Mouse (Mus musculus) liver, embryonic 13.5 days (tissue): ENCODE data around the gene Alg6. TPM values are rescaled to one million over a fixed set of nuclear protein-coding genes. Genes with fewer than 3 reads are reported as not detected.

Experiments used
- ATAC-seq: fragments of 200-750 bp; cut with Nextera tagmentation; 2 replicates; pipeline ENCODE4 v1.8.0; 2017; ENCODE audit warnings: low read depth, mild to moderate bottlenecking, moderate number of reproducible peaks, moderate library complexity
- DNase-seq: peaks from one replicate; pipeline ENCODE4 v3.0.0; 2022
- H3K27ac ChIP-seq: fragments of 300-500 bp; sonication (generic); 2 replicates; pipeline ENCODE4 v1.5.1; 2015; ENCODE audit warnings: moderate library complexity, mild to moderate bottlenecking, inconsistent platforms
- H3K27me3 ChIP-seq: fragments of 300-500 bp; sonication (generic); 2 replicates; pipeline ENCODE4 v1.6.1; 2015; ENCODE audit warnings: mild to moderate bottlenecking, inconsistent platforms
- H3K36me3 ChIP-seq: fragments of 300-500 bp; sonication (generic); 2 replicates; pipeline ENCODE4 v1.6.1; 2015; ENCODE audit warnings: mild to moderate bottlenecking, inconsistent platforms
- H3K4me1 ChIP-seq: fragments of 300-500 bp; sonication (generic); replicated peaks from 2 replicates; pipeline ENCODE4 v1.6.1; 2015; ENCODE audit warnings: inconsistent platforms
- H3K4me2 ChIP-seq: fragments of 300-500 bp; sonication (generic); 2 replicates; pipeline ENCODE4 v1.6.1; 2015; ENCODE audit warnings: inconsistent platforms, mild to moderate bottlenecking, moderate library complexity
- H3K4me3 ChIP-seq: fragments of 300-500 bp; sonication (generic); replicated peaks from 2 replicates; pipeline ENCODE4 v1.5.1; 2015; ENCODE audit warnings: mild to moderate bottlenecking, inconsistent platforms
- H3K9ac ChIP-seq: fragments of 300-500 bp; sonication (generic); 2 replicates; pipeline ENCODE4 v1.6.1; 2015; ENCODE audit warnings: mild to moderate bottlenecking, inconsistent platforms
- H3K9me3 ChIP-seq: fragments of 300-500 bp; sonication (generic); replicated peaks from 2 replicates; pipeline ENCODE4 v1.6.1; 2016; ENCODE audit warnings: inconsistent platforms
- WGBS: fragments of 180-500 bp; shearing (Covaris S2); methylation state at CpG from one replicate; pipeline ENCODE4 v1.1.7; 2015; ENCODE audit not compliant: insufficient replicate concordance; 5-methylcytosine and 5-hydroxymethylcytosine counted together
- polyA plus RNA-seq: library from polyadenylated mRNA; unstranded; fragments of >200 nt; fragmentation: Nextera tagmentation; extraction: Ambion mirVana; gene quantifications from 2 replicates; pipeline ENCODE4 v1.2.1, GENCODE M21; 2015

Gene Alg6
- polyA plus RNA-seq, 1 experiment from 2014 or later = 14.5 TPM

GRCm38 (mm10) chr4:99739836-99740235 lies 24.4 kb downstream of the Alg6 start:
- Histone ChIP-seq H3K36me3 (0 out of 2 replicates have a peak, but pooled peaks cover 4% of the 10 kb centered on the region), H3K9ac (no peak overlapping the region), H3K4me2 (no peak overlapping the region), H3K27me3 (no peaks in the 10 kb centered on the region), H3K27ac (no peak overlapping the region), H3K4me1 (no peaks in the 10 kb centered on the region), H3K4me3 (no peak overlapping the region), H3K9me3 (no peaks in the 10 kb centered on the region)
- ATAC-seq (no peak), DNase-seq (no peak)
- WGBS = 80% methylated on average over 7 of the region's 7 CpGs

GRCm38 (mm10) chr4:99752426-99752825 lies 37.0 kb downstream of the Alg6 start:
- WGBS = 70% methylated on average over 5 of the region's 5 CpGs
- Histone ChIP-seq H3K4me3 (no peak overlapping the region), H3K27me3 (no peaks in the 10 kb centered on the region), H3K9ac (no peak overlapping the region), H3K4me1 (no peaks in the 10 kb centered on the region), H3K4me2 (no peak overlapping the region), H3K27ac (no peak overlapping the region), H3K9me3 (no peaks in the 10 kb centered on the region), H3K36me3 (peaks cover 16% of the 10 kb centered on the region)
- DNase-seq (no peak), ATAC-seq (no peak)

DNA sequence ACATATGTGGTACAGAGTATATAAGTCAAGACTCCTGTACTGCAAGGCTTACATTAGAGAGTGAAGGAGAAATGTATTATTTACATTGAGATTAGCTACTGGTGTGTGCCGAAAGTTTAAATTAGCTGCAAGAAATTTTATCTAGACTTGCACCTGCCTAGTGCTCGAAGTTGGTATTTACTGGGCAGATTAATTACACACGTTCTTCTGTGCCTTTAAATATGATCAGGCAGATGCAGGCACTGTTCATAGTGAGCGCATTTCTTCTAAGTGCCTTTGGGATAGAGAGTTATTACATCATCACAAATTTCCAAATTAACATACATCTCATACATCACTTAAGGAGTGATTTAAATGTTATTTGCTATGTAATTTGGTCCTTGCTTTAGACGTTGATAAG lies 50.8 kb downstream of the Alg6 start:
- no peaks in the 10 kb centered on the region for H3K4me1 ChIP-seq
- ATAC-seq (no peak), DNase-seq (no peak)
- H3K36me3 ChIP-seq = no peaks in the 10 kb centered on the region
- no peaks in the 10 kb centered on the region for H3K27me3 ChIP-seq
- no peak overlapping the region for H3K9ac ChIP-seq
- no peak overlapping the region for H3K4me2 ChIP-seq
- H3K27ac ChIP-seq = no peak overlapping the region
- no peak overlapping the region for H3K4me3 ChIP-seq
- WGBS = 61% methylated on average over 5 of the region's 5 CpGs
- no peaks in the 10 kb centered on the region for H3K9me3 ChIP-seq

DNA sequence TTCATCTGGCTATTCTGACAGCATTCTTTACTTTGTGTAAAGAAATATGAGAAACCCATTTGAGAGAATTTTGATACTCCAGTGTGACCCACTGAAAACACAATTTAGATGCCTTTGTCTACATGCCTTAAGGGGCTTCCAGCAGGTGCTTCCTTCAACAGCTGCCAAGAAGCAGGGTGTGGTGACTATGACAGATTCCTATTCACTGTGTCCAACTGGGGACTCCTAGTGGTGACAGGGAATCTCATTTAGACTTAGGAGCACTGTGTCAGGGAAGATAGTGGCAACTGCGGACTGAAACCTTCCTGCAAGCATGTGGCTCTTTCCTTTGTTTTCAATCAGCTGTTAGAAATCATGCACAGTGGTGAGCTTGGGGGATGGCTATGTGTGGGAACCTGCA lies 51.3 kb downstream of the Alg6 start:
- ATAC-seq = no peak
- Histone ChIP-seq H3K36me3 (no peaks in the 10 kb centered on the region), H3K27me3 (no peaks in the 10 kb centered on the region), H3K4me2 (no peak overlapping the region), H3K9me3 (no peaks in the 10 kb centered on the region), H3K4me3 (no peak overlapping the region), H3K27ac (no peak overlapping the region), H3K9ac (no peak overlapping the region), H3K4me1 (no peaks in the 10 kb centered on the region)
- DNase-seq = no peak
- 74% methylated on average over 1 of the region's 1 CpGs for WGBS

DNA sequence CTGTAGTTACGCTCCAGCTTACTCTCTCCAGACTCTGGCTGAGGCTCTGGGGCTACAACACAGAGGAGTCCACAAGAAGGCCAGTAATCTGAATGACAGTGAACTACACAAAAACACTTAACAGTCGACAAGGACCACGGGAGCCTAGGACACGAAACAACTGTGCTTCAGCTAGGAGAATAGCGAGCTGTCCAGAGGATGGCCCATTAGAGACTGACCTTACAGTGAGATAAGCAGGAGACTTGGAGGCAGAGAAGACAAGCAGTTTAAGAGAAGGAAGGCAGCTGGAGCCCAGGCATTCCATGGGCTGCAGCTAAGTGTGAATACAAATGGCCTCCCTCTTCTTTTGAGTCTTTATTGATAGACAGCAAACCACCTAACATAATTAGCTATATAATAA lies 55.1 kb downstream of the Alg6 start:
- ATAC-seq (no peak), DNase-seq (no peak)
- Histone ChIP-seq H3K36me3 (no peaks in the 10 kb centered on the region), H3K27ac (no peak overlapping the region), H3K9ac (no peak overlapping the region), H3K4me1 (no peaks in the 10 kb centered on the region), H3K27me3 (no peaks in the 10 kb centered on the region), H3K9me3 (no peaks in the 10 kb centered on the region), H3K4me3 (no peak overlapping the region), H3K4me2 (no peak overlapping the region)
- WGBS = 80% methylated on average over 5 of the region's 5 CpGs

DNA sequence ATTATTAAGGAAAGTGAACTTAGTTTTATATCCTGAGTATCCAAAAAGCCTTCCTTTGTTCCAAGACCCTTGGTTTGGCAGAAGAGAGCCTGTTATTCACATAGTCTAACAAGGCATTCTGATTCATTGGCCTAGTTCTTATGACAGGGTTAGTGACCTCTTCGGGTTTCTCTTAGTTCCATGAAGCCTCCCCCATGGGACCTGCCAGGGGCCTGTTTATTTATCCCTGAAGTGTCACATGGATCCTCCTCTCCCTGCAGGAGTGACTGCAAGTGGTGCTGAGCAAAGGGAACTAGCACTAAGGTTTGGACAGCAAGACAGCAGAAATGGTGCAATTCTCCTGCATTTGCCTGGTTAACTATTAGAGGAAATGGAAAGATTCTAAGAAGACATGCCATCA lies 57.6 kb downstream of the Alg6 start:
- Histone ChIP-seq H3K36me3 (no peaks in the 10 kb centered on the region), H3K27me3 (no peaks in the 10 kb centered on the region), H3K27ac (no peak overlapping the region), H3K4me3 (no peak overlapping the region), H3K4me2 (no peak overlapping the region), H3K9ac (no peak overlapping the region), H3K9me3 (no peaks in the 10 kb centered on the region), H3K4me1 (no peaks in the 10 kb centered on the region)
- no peak for DNase-seq
- no peak for ATAC-seq
- WGBS = 47% methylated on average over 1 of the region's 1 CpGs

DNA sequence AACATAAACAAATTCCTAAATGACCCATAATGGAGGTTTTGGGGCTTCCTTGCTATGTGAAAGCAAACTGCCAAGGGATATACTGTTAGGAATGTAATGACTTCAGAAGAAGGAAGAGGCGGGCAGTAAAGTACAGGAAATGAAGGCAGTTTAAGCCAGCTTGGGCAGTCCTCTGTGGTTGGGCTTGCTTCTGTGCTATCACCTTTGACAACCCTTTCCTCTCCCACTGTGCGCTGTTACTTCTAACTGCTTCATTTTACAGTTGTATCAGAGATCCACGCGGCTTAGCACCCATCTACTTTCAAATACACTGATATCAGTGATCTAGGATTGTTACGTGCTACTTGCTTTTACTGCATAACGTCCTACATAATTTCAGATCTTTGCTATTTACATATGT lies 76.9 kb downstream of the Alg6 start:
- no peak overlapping the region for H3K9ac ChIP-seq
- DNase-seq (no peak), ATAC-seq (no peak)
- no peak overlapping the region for H3K27ac ChIP-seq
- H3K36me3 ChIP-seq = 0 out of 2 replicates have a peak, but pooled peaks cover 8% of the 10 kb centered on the region
- no peak overlapping the region for H3K4me3 ChIP-seq
- 40% methylated on average over 6 of the region's 6 CpGs for WGBS
- no peaks in the 10 kb centered on the region for H3K4me1 ChIP-seq
- H3K4me2 ChIP-seq = no peak overlapping the region
- H3K27me3 ChIP-seq = no peaks in the 10 kb centered on the region
- H3K9me3 ChIP-seq = no peaks in the 10 kb centered on the region

Other genes starting within 250 kb of the Alg6 start
- not detected in 2 replicates for gene Foxd3, start 59.4 kb upstream of the Alg6 start, polyA plus RNA-seq
- gene Efcab7, start 113.5 kb downstream of the Alg6 start, polyA plus RNA-seq = 5.7 and 6.7 TPM in 2 replicates
- 51.1 and 58.7 TPM in 2 replicates for gene Pgm1, start 213.8 kb downstream of the Alg6 start, polyA plus RNA-seq
- 27.8 and 30.4 TPM in 2 replicates for gene Itgb3bp, start 214.1 kb downstream of the Alg6 start, polyA plus RNA-seq